Mouse (Mus musculus) kidney, embryonic 16.5 days (tissue): ENCODE data around the gene Smad3. TPM values are rescaled to one million over a fixed set of nuclear protein-coding genes. Genes with fewer than 3 reads are reported as not detected.
A peak's percentile ranks its signal among the peaks of the same experiment; 100 is the strongest.

Experiments used
- ATAC-seq: fragments of 200-750 bp; cut with Nextera tagmentation; 2 replicates; pipeline ENCODE4 v1.8.0; 2017; ENCODE audit warnings: moderate TSS enrichment; ENCODE audit not compliant: low FRiP score, low TSS enrichment
- H3K27ac ChIP-seq: fragments of 300-500 bp; sonication (generic); 2 replicates; pipeline ENCODE4 v1.5.1; 2014; ENCODE audit warnings: low read length
- H3K27me3 ChIP-seq: fragments of 300-500 bp; sonication (generic); 2 replicates; pipeline ENCODE4 v1.6.1; 2014; ENCODE audit warnings: low read length, control low read depth, mixed read lengths; ENCODE audit not compliant: insufficient read depth
- H3K36me3 ChIP-seq: fragments of 300-500 bp; sonication (generic); 2 replicates; pipeline ENCODE4 v1.6.1; 2014; ENCODE audit warnings: low read length, control low read depth, mixed read lengths; ENCODE audit not compliant: insufficient read depth
- H3K4me1 ChIP-seq: fragments of 300-500 bp; sonication (generic); 2 replicates; pipeline ENCODE4 v1.6.1; 2014; ENCODE audit warnings: low read length, control low read depth, mixed read lengths; ENCODE audit not compliant: insufficient read depth
- H3K4me2 ChIP-seq: fragments of 300-500 bp; sonication (generic); replicated peaks from 2 replicates; pipeline ENCODE4 v1.6.1; 2014; ENCODE audit warnings: low read depth, low read length
- H3K4me3 ChIP-seq: fragments of 300-500 bp; sonication (generic); 2 replicates; pipeline ENCODE4 v1.5.1; 2014; ENCODE audit warnings: mild to moderate bottlenecking, low read length
- H3K9ac ChIP-seq: fragments of 300-500 bp; sonication (generic); replicated peaks from 2 replicates; pipeline ENCODE4 v1.6.1; 2014; ENCODE audit warnings: low read length
- H3K9me3 ChIP-seq: fragments of 300-500 bp; sonication (generic); 2 replicates; pipeline ENCODE4 v1.6.1; 2016; ENCODE audit warnings: low read length, control low read depth
- WGBS: fragments of 180-500 bp; shearing (Covaris S2); extraction: QIAGEN DNeasy Blood & Tissue Kit; methylation state at CpG from one replicate; pipeline ENCODE4 v1.1.7; 2014; 5-methylcytosine and 5-hydroxymethylcytosine counted together
- polyA plus RNA-seq: library from polyadenylated mRNA; unstranded; fragments of >200 nt; fragmentation: Nextera tagmentation; extraction: Ambion mirVana; gene quantifications from 2 replicates; pipeline ENCODE4 v1.2.1, GENCODE M21; 2015

Smad3 gene
- polyA plus RNA-seq, 1 experiment from 2014 or later: 27.8 TPM

DNA sequence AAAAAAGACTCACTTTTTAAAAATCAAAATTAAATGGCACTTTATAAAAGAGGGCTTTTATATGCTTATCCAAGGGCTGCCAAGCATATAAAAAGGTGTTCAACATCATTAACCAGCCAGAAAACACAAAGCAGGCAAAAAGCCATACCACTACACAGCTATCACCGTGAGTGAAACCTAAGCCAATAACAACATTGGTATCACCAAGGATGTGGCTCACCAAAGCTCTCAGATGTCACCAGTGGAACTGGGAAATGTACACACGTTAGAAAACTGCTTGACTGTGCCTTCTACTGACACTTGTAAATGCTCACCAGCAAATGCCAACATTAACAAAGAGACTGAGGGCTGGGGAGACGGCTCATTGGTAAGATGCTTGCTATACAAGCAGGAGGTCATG is 18.9 kb upstream of the Smad3 start:
- Histone ChIP-seq H3K9ac (no peak overlapping the region), H3K27ac (no peak overlapping the region), H3K9me3 (no peaks in the 10 kb centered on the region), H3K4me3 (no peak overlapping the region), H3K4me2 (no peak overlapping the region), H3K4me1 (peaks cover 47% of the 10 kb centered on the region), H3K27me3 (no peaks in the 10 kb centered on the region), H3K36me3 (no peaks in the 10 kb centered on the region)
- 30% methylated on average over 3 of the region's 3 CpGs for WGBS
- no peak for ATAC-seq

DNA sequence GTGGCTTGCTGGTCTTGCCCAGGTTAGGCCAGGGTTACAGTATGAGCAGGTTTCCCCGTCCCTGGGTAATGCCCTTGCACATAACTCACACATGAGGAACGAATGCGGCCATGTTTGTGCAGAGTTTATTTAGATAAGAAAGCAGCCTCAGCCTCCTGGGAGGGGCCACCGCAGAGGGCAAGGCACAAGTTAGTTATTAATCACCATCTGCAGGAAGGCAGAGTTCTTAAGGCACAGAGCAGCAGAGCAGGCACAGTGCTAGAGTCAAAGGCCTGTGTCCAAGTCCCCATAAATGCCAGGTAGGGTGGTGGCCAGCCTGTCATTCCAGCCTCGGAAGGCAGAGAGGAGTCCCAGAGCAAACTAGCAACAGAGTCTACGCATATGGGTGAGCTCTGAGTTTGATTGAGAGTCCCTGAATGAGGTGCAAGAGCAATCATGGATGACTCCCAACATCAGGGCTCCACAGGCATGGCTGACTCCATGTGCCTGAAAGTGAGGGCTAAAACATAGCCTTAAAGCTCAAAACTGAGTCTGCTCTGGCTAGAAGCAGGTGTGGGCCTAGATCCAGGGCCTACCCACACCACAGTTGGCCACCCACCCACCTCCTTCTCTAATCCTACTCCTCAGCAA is 17.2 kb upstream of the Smad3 start:
- Histone ChIP-seq H3K4me2 (no peak overlapping the region), H3K4me1 (peaks cover 33% of the 10 kb centered on the region), H3K36me3 (no peaks in the 10 kb centered on the region), H3K9me3 (no peaks in the 10 kb centered on the region), H3K9ac (peak overlapping the region; percentile 22; the same call in 1 of the 2 replicates), H3K27ac (peak overlapping the region; percentile 88), H3K27me3 (no peaks in the 10 kb centered on the region), H3K4me3 (no peak overlapping the region)
- peak; percentile 74 for ATAC-seq
- 26% methylated on average over 6 of the region's 6 CpGs for WGBS

DNA sequence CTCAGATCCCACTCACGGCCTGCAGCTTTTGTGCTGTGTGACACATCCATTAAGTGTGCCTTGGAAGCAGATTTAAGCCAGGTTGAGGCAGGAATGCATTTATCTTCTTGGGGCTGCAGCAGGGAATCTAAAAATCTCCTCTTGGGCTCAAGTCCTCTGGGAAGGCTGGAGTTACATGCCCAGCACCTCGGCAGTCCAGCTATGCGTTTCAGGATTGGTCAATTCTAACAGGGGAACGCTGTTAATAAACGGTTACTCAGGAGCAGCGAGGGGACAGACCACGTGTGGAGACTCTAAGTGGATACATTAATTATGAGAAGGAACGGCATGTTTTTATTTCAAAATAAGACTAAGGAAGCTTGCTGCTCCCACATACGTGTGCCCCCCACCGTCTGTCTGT is 14.7 kb upstream of the Smad3 start:
- Histone ChIP-seq H3K36me3 (no peaks in the 10 kb centered on the region), H3K9ac (no peak overlapping the region), H3K4me2 (no peak overlapping the region), H3K4me1 (peaks cover 27% of the 10 kb centered on the region), H3K9me3 (peaks cover 3% of the 10 kb centered on the region; the same call in 1 of the 2 replicates), H3K4me3 (no peak overlapping the region), H3K27ac (peak overlapping the region; percentile 16; the same call in 1 of the 2 replicates), H3K27me3 (no peaks in the 10 kb centered on the region)
- WGBS: 25% methylated on average over 10 of the region's 10 CpGs
- ATAC-seq: no peak

DNA sequence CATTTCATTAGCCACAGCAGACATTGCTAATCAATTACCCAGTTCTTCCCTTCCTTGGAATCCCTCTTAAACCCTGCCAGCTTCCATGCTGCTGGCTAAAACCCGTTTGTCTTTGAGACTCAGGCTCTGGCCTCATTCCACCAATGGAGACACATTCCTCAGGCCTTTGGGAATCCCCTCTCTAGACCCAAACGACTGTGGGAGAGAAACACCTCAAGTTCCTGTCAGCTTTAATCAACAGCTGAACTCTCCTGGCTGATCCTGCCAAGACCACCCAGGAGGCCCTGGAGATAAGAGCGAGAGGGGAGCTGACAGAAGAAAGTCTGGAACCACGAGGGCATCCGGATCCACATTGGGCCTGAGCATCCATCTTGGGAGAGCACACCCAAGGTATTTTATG is 13.9 kb upstream of the Smad3 start:
- ATAC-seq: no peak
- Histone ChIP-seq H3K9ac (no peak overlapping the region), H3K4me1 (peaks cover 27% of the 10 kb centered on the region), H3K27ac (0 out of 2 replicates have a peak overlapping the region, but pooled peaks have one; percentile 16), H3K4me2 (no peak overlapping the region), H3K27me3 (no peaks in the 10 kb centered on the region), H3K4me3 (no peak overlapping the region), H3K9me3 (peaks cover 3% of the 10 kb centered on the region; the same call in 1 of the 2 replicates), H3K36me3 (no peaks in the 10 kb centered on the region)
- 45% methylated on average over 5 of the region's 5 CpGs for WGBS

DNA sequence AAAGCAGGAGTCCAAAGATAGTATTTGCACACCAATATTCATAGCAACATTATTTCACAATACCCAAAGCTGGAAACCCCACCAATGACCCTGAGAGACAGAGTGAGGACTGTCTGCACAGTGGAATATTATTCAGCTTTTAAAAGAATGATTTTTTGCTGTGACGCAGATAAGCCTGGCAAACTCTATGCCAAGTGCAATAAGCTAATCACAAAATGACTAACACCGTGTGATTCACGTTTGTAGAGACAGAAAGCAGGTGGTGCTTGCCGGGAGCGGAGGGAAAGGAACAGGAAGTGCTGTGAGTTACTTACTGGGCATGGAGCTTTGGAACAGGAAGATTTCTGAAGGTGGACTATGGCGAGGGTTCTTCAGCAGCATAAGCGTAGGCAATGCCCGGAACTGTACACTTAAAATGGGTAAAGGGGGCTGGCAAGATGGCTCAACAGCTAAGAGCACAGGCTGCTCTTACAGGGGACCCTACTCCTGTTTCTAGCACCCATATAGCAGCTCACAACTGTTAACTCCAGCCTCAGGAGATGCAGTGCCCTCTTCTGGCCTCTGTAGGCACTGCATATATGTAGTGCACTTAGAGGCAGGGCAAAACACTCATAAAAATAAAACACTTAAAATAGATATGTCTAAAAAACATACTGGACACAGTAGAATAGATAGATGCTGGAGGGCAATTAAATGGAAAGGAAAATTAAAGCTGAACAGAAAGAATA is 3.7 kb upstream of the Smad3 start:
- Histone ChIP-seq H3K9me3 (no peaks in the 10 kb centered on the region), H3K27ac (no peak overlapping the region), H3K4me1 (peaks cover 23% of the 10 kb centered on the region), H3K4me2 (no peak overlapping the region), H3K4me3 (no peak overlapping the region), H3K9ac (no peak overlapping the region), H3K27me3 (no peaks in the 10 kb centered on the region), H3K36me3 (no peaks in the 10 kb centered on the region)
- no peak for ATAC-seq
- 96% methylated on average over 8 of the region's 8 CpGs for WGBS

DNA sequence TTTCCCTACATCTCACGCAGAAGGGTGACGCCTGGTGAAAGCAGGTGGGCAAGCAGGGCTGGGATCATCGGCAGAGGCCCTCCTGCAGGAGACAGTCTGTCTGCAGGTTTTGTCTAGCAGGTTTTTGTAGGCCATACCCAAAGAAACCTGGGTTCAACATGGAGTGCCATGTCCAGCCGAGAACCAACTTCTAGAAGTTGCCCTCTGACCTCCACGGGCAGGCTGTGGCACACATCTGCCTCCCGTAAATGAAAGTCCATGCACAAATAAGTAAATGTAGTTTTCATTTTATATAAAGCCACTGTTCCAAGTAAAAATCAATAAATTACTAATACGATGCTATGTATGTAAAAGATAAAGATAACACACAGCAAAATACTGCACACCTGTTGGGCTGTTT is 3.0 kb upstream of the Smad3 start:
- WGBS: 80% methylated on average over 7 of the region's 7 CpGs
- H3K9me3 ChIP-seq: no peaks in the 10 kb centered on the region
- peak overlapping the region; percentile 69 for H3K27ac ChIP-seq
- H3K36me3 ChIP-seq: no peaks in the 10 kb centered on the region
- no peaks in the 10 kb centered on the region for H3K27me3 ChIP-seq
- H3K9ac ChIP-seq: peak overlapping the region; percentile 23; the same call in 1 of the 2 replicates
- H3K4me1 ChIP-seq: peaks cover 30% of the 10 kb centered on the region
- H3K4me3 ChIP-seq: no peak overlapping the region
- H3K4me2 ChIP-seq: no peak overlapping the region
- no peak for ATAC-seq

DNA sequence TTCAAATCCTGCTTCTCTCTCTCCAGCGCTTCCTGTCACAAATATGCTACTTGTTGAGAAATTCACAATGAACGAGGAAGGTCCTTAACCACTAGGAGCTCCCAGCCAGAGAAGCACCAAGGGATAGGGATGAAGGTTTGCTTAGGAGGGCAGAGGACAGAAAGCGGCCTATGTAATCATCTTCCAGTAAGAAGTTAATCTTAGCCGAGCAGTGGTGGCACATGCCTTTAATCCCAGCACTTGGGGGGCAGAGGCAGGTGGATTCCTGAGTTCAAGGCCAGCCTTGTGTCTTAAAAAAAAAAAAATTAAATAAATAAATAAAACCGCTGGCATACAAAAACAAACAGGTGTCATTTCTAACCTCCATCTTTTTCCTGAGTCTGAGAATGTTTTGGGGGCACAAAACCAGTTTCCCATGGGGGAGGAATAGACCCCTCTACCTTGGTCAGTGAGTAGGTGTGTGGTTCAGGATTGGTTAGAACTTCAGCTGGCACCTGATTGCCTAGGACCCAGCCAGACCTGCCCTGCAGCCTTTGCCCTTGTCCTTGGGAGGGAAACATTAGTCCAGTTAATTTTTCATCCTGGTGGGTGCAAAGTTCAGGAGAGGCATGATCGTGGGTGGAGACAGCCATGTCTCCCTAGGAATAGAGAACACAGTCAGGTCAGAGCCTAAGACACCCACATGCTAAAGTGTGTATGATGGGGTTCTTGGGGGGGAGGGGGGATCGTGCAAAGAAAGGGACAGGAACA is 2.4 kb upstream of the Smad3 start:
- ATAC-seq: no peak
- 68% methylated on average over 7 of the region's 7 CpGs for whole genome bisulfite sequencing
- Histone ChIP-seq H3K27ac (peak overlapping the region; percentile 98), H3K4me2 (no peak overlapping the region), H3K9me3 (no peaks in the 10 kb centered on the region), H3K9ac (no peak overlapping the region), H3K4me3 (no peak overlapping the region), H3K4me1 (peaks cover 36% of the 10 kb centered on the region), H3K27me3 (no peaks in the 10 kb centered on the region), H3K36me3 (no peaks in the 10 kb centered on the region)

DNA sequence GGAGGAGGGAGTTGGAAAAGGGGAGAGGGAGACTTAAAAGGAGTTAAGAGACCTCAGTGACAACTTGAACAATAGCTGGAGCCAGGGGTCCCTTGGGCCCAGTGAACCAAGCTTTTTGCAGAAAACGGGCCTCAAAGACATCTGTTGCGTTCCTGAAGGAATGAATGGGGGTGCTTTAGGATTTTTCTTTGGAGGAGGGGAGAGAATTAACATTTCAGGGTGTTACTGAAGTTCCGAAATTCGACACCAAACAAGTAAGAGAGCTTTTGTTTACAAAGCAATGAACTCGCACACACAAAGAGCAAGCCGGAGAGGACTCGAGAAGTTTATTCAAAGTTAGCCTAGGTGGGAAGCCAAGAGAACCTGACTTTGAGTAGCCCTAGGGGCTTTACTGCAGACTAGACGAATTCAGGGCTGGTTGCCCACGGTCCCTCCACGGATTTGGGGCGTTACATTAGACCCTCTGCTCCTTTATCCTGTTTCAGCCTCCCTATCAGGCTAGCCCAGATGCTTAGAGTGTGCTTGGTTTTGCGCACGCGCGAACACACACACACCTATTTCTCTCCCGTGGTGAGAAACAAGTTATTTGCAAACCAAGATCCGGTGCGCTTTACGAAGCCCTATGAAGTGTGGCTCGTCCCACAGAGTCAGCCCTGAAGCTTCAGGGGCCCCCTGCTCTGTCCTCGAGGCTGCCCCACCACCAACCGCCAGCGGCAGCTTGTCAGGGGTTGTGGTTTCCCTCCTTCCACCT is 1.0 kb upstream of the Smad3 start:
- Histone ChIP-seq H3K9ac (peak overlapping the region; percentile 92), H3K4me3 (peak overlapping the region; percentile 73), H3K27me3 (no peaks in the 10 kb centered on the region), H3K4me2 (peak overlapping the region; percentile 68), H3K9me3 (no peaks in the 10 kb centered on the region), H3K27ac (peak overlapping the region; percentile 98), H3K36me3 (no peaks in the 10 kb centered on the region), H3K4me1 (peaks cover 50% of the 10 kb centered on the region)
- 2% methylated on average over 23 of the region's 23 CpGs for WGBS
- no peak for ATAC-seq

DNA sequence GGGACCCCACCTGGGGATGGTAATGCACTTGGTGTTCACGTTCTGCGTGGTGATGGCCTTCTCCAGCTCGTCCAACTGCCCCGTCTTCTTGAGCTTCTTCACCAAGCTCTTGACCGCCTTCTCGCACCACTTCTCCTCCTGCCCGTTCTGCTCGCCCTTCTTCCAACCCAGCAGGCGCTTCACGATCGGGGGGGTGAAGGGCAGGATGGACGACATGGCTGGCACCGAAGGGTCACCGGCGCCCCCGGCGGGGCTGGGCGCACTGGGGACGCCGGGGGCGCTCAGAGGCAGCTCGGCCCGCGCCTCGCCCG is 377 bp downstream of the Smad3 start:
- H3K36me3 ChIP-seq: no peaks in the 10 kb centered on the region
- ATAC-seq: peak; percentile 1; the same call in 1 of the 2 replicates
- no peaks in the 10 kb centered on the region for H3K27me3 ChIP-seq
- H3K4me3 ChIP-seq: peak overlapping the region; percentile 73
- H3K4me1 ChIP-seq: peaks cover 63% of the 10 kb centered on the region
- H3K9me3 ChIP-seq: no peaks in the 10 kb centered on the region
- peak overlapping the region; percentile 98 for H3K27ac ChIP-seq
- peak overlapping the region; percentile 68 for H3K4me2 ChIP-seq
- WGBS: under 1% methylated on average over 26 of the region's 26 CpGs
- peak overlapping the region; percentile 92 for H3K9ac ChIP-seq
